Mouse (Mus musculus) MEL (cell line): ENCODE results near the gene Gm17622. TPM values are rescaled to one million over a fixed set of nuclear protein-coding genes. Genes with fewer than 3 reads are reported as not detected.
A peak's percentile ranks its signal among the peaks of the same experiment; 100 is the strongest.

Experiments
- DNase-seq: peaks from one replicate; pipeline ENCODE4 v3.0.0; 2011; ENCODE audit warnings: low read depth, low spot score
- H3K27ac ChIP-seq: 2 replicates; pipeline ENCODE4 v1.5.1; 2012; ENCODE audit warnings: low read depth, mild to moderate bottlenecking, control low read depth, low read length, moderate library complexity; ENCODE audit not compliant: control insufficient read depth
- H3K27me3 ChIP-seq, 2 experiments: fragments of 150-350 bp in 1 of 2; sonication (generic) in 1 of 2; 2 replicates each; pipeline ENCODE4 v1.6.1; 2012; ENCODE audit warnings: low read length in 2 of 2, mild to moderate bottlenecking in 2 of 2, improper control_type of control experiment in 1 of 2, moderate library complexity in 1 of 2; ENCODE audit not compliant: insufficient read depth in 2 of 2, control insufficient read depth in 1 of 2
- H3K36me3 ChIP-seq, 2 experiments: 2 replicates each; pipeline ENCODE4 v1.6.1; 2012 to 2014; ENCODE audit warnings: low read length in 2 of 2, improper control_type of control experiment in 1 of 2, inconsistent platforms in 1 of 2, mild to moderate bottlenecking in 1 of 2; ENCODE audit not compliant: insufficient read depth in 2 of 2, control insufficient read depth in 1 of 2
- H3K4me1 ChIP-seq, 2 experiments: fragments of 150-350 bp in 1 of 2; sonication (generic) in 1 of 2; 2 replicates each; pipeline ENCODE4 v1.6.1; 2012; ENCODE audit warnings: low read length in 2 of 2, improper control_type of control experiment in 1 of 2, mild to moderate bottlenecking in 1 of 2; ENCODE audit not compliant: insufficient read depth in 2 of 2, control insufficient read depth in 1 of 2
- H3K4me3 ChIP-seq, 2 experiments: fragments of 150-350 bp in 1 of 2; sonication (generic) in 1 of 2; 2 replicates each; pipeline ENCODE4 v1.5.1; 2012; ENCODE audit warnings: low read depth in 2 of 2, low read length in 2 of 2, mild to moderate bottlenecking in 2 of 2, moderate library complexity in 2 of 2, control low read depth in 1 of 2, improper control_type of control experiment in 1 of 2; ENCODE audit not compliant: control insufficient read depth in 1 of 2, insufficient read depth in 1 of 2
- H3K79me2 ChIP-seq: 2 replicates; pipeline ENCODE4 v1.6.1; 2012; ENCODE audit warnings: mild to moderate bottlenecking, low read length, moderate library complexity; ENCODE audit not compliant: control insufficient read depth, poor library complexity, insufficient read depth
- H3K9ac ChIP-seq: 2 replicates; pipeline ENCODE4 v1.6.1; 2012; ENCODE audit warnings: low read depth, mild to moderate bottlenecking, control low read depth, low read length, moderate library complexity; ENCODE audit not compliant: control insufficient read depth, poor library complexity, severe bottlenecking
- H3K9me3 ChIP-seq: fragments of 150-350 bp; sonication (generic); replicated peaks from 2 replicates; pipeline ENCODE4 v1.6.1; 2012; ENCODE audit warnings: mild to moderate bottlenecking, low read length, improper control_type of control experiment, moderate library complexity; ENCODE audit not compliant: insufficient read depth
- BHLHE40 ChIP-seq: IDR thresholded peaks from 2 replicates; pipeline ENCODE4 v1.6.1; 2012; ENCODE audit warnings: low read depth, mild to moderate bottlenecking, inconsistent platforms, low read length, improper control_type of control experiment, borderline replicate concordance
- CHD1 ChIP-seq: IDR thresholded peaks from 2 replicates; pipeline ENCODE4 v1.6.1; 2012; ENCODE audit warnings: low read depth, mild to moderate bottlenecking, inconsistent platforms, low read length, improper control_type of control experiment
- CHD2 ChIP-seq: IDR thresholded peaks from 2 replicates; pipeline ENCODE4 v1.6.1; 2011; ENCODE audit warnings: low read length, improper control_type of control experiment
- CTCF ChIP-seq, 3 experiments: IDR thresholded peaks in 2 of 3; conservative IDR thresholded peaks in 1 of 3; 2 replicates each; pipeline ENCODE4 v1.5.1; 2011 to 2012; ENCODE audit warnings: low read length in 3 of 3, low read depth in 2 of 3, mild to moderate bottlenecking in 2 of 3, improper control_type of control experiment in 1 of 3, inconsistent platforms in 1 of 3, mixed read lengths in 1 of 3, moderate library complexity in 1 of 3; ENCODE audit not compliant: control insufficient read depth in 1 of 3, insufficient read depth in 1 of 3, poor library complexity in 1 of 3, severe bottlenecking in 1 of 3
- EP300 ChIP-seq, 2 experiments: IDR thresholded peaks; 2 replicates each; pipeline ENCODE4 v1.6.1; 2011; ENCODE audit warnings: improper control_type of control experiment in 2 of 2, low read length in 2 of 2, low read depth in 1 of 2, mild to moderate bottlenecking in 1 of 2
- ETS1 ChIP-seq: IDR thresholded peaks from 2 replicates; pipeline ENCODE4 v1.6.1; 2012; ENCODE audit warnings: low read depth, mild to moderate bottlenecking, inconsistent platforms, low read length, improper control_type of control experiment, moderate library complexity
- GABPA ChIP-seq: IDR thresholded peaks from 2 replicates; pipeline ENCODE4 v1.6.1; 2012; ENCODE audit warnings: low read depth, mild to moderate bottlenecking, inconsistent platforms, low read length, improper control_type of control experiment, moderate library complexity
- GATA1 ChIP-seq: IDR thresholded peaks from 2 replicates; pipeline ENCODE4 v1.6.1; 2011; ENCODE audit warnings: low read depth, low read length, improper control_type of control experiment
- HCFC1 ChIP-seq: IDR thresholded peaks from 2 replicates; pipeline ENCODE4 v1.6.1; 2012; ENCODE audit warnings: low read depth, mild to moderate bottlenecking, inconsistent platforms, low read length, improper control_type of control experiment, moderate library complexity
- JUND ChIP-seq: IDR thresholded peaks from 2 replicates; pipeline ENCODE4 v1.6.1; 2011; ENCODE audit warnings: low read depth, mild to moderate bottlenecking, improper control_type of control experiment, low read length
- MAFK ChIP-seq: IDR thresholded peaks from 2 replicates; pipeline ENCODE4 v1.6.1; 2011; ENCODE audit warnings: low read depth, mild to moderate bottlenecking, low read length, improper control_type of control experiment, borderline replicate concordance
- MXI1 ChIP-seq: IDR thresholded peaks from 2 replicates; pipeline ENCODE4 v1.6.1; 2011; ENCODE audit warnings: mild to moderate bottlenecking, low read depth, low read length, improper control_type of control experiment
- MYB ChIP-seq: IDR thresholded peaks from 2 replicates; pipeline ENCODE4 v1.6.1; 2011; ENCODE audit warnings: mild to moderate bottlenecking, low read depth, low read length, improper control_type of control experiment
- MYC ChIP-seq: IDR thresholded peaks from 2 replicates; pipeline ENCODE4 v1.6.1; 2011; ENCODE audit warnings: low read depth, mild to moderate bottlenecking, low read length, improper control_type of control experiment, moderate library complexity
- NELFE ChIP-seq: IDR thresholded peaks from 2 replicates; pipeline ENCODE4 v1.6.1; 2011; ENCODE audit warnings: low read depth, low read length, improper control_type of control experiment
- POLR2AphosphoS2 ChIP-seq: IDR thresholded peaks from 2 replicates; pipeline ENCODE4 v1.6.1; 2011; ENCODE audit warnings: low read length, improper control_type of control experiment
- POLR2AphosphoS5 ChIP-seq: IDR thresholded peaks from 2 replicates; pipeline ENCODE4 v1.6.1; 2012; ENCODE audit warnings: low read depth, borderline replicate concordance, mild to moderate bottlenecking, inconsistent platforms, low read length, moderate library complexity, mixed read lengths
- RCOR1 ChIP-seq: IDR thresholded peaks from 2 replicates; pipeline ENCODE4 v1.6.1; 2012; ENCODE audit warnings: low read depth, mild to moderate bottlenecking, inconsistent platforms, low read length, improper control_type of control experiment
- TAL1 ChIP-seq: IDR thresholded peaks from 2 replicates; pipeline ENCODE4 v1.6.1; 2012; ENCODE audit warnings: mild to moderate bottlenecking, inconsistent platforms, low read length, moderate library complexity, mixed read lengths
- TBP ChIP-seq: IDR thresholded peaks from 2 replicates; pipeline ENCODE4 v1.8.0; 2011; ENCODE audit warnings: low read depth, low read length, improper control_type of control experiment
- TCF12 ChIP-seq: IDR thresholded peaks from 2 replicates; pipeline ENCODE4 v1.6.1; 2014; ENCODE audit warnings: low read depth, mild to moderate bottlenecking, inconsistent platforms, low read length, improper control_type of control experiment, moderate library complexity
- UBTF ChIP-seq: IDR thresholded peaks from 2 replicates; pipeline ENCODE4 v1.6.1; 2012; ENCODE audit warnings: low read depth, mild to moderate bottlenecking, inconsistent platforms, low read length, improper control_type of control experiment, moderate library complexity, borderline replicate concordance; ENCODE audit not compliant: insufficient read depth
- USF1 ChIP-seq: IDR thresholded peaks from 2 replicates; pipeline ENCODE4 v1.6.1; 2014; ENCODE audit warnings: low read depth, mild to moderate bottlenecking, inconsistent platforms, low read length, improper control_type of control experiment, moderate library complexity
- ZC3H11A ChIP-seq: IDR thresholded peaks from 2 replicates; pipeline ENCODE4 v1.6.1; 2012; ENCODE audit warnings: low read depth, mild to moderate bottlenecking, inconsistent platforms, low read length, improper control_type of control experiment
- ZNF384 ChIP-seq: IDR thresholded peaks from 2 replicates; pipeline ENCODE4 v1.6.1; 2012; ENCODE audit warnings: low read depth, mild to moderate bottlenecking, inconsistent platforms, low read length, improper control_type of control experiment
- polyA plus RNA-seq, 2 experiments: library from polyadenylated mRNA; stranded (reverse) in 1 of 2; unstranded in 1 of 2; fragments of >175 nt in 1 of 2; fragments of >200 nt in 1 of 2; gene quantifications; 2 replicates each; pipeline versions ENCODE4 v1.2.1 to v1.2.4; 2012; ENCODE audit warnings: low replicate concordance in 2 of 2, low read depth in 1 of 2; ENCODE audit not compliant: insufficient read length in 2 of 2, insufficient read depth in 1 of 2, missing spikeins in 1 of 2
- total RNA-seq: library from RNA; depleted of rRNA; stranded (reverse); fragments of 300-350 nt; gene quantifications from 2 replicates; pipeline ENCODE4 v1.2.3, GENCODE M21; 2012

Gene Gm17622
- total and polyA plus RNA-seq, 3 experiments = not detected

- H3K9ac ChIP-seq = no peak overlapping the region
- H3K27me3 ChIP-seq = no peaks in the 10 kb centered on the region
- H3K4me1 ChIP-seq = peaks cover 11 to 25% of the 10 kb centered on the region in 2 experiments
- TF ChIP-seq BHLHE40 = no peak
- no peak for TF ChIP-seq POLR2AphosphoS2
- TF ChIP-seq ZC3H11A = no peak
- no peak for TF ChIP-seq CHD1
- TF ChIP-seq MAFK = no peak
- no peak for TF ChIP-seq ETS1
- TF ChIP-seq RCOR1 = no peak
- no peak for TF ChIP-seq MYC
- TF ChIP-seq, all 39 proteins: peak for 0
- H3K36me3 ChIP-seq = peaks cover 0 to 18% of the 10 kb centered on the region in 2 experiments; a peak in 2 of 4 replicates
- 0 out of 2 replicates have a peak, but pooled peaks cover 2% of the 10 kb centered on the region for H3K79me2 ChIP-seq
- DNase-seq = no peak
- H3K27ac ChIP-seq = no peak overlapping the region
- H3K9me3 ChIP-seq = no peaks in the 10 kb centered on the region
- H3K4me3 ChIP-seq = no peak overlapping the region
Measured at GRCm38 (mm10) chr13:96527856-96528255, 37.3 kb downstream of the Gm17622 start.

- H3K79me2 ChIP-seq = 0 out of 2 replicates have a peak, but pooled peaks cover 2% of the 10 kb centered on the region
- H3K4me3 ChIP-seq = no peak overlapping the region
- H3K9ac ChIP-seq = no peak overlapping the region
- DNase-seq = no peak
- peaks cover 11 to 25% of the 10 kb centered on the region in 2 experiments for H3K4me1 ChIP-seq
- peaks cover 0 to 18% of the 10 kb centered on the region in 2 experiments; a peak in 2 of 4 replicates for H3K36me3 ChIP-seq
- H3K27me3 ChIP-seq = no peaks in the 10 kb centered on the region
- no peaks in the 10 kb centered on the region for H3K9me3 ChIP-seq
- TF ChIP-seq POLR2AphosphoS2 (no peak), TAL1 (no peak), CHD2 (no peak), HCFC1 (no peak)
- H3K27ac ChIP-seq = no peak overlapping the region
Measured at GRCm38 (mm10) chr13:96528776-96529175, 38.2 kb downstream of the Gm17622 start.

GRCm38 (mm10) chr13:96529542-96529941 is 39.0 kb downstream of the Gm17622 start:
- H3K9me3 ChIP-seq = no peaks in the 10 kb centered on the region
- peaks cover 4% of the 10 kb centered on the region; the same call in 1 of the 2 replicates for H3K79me2 ChIP-seq
- peak; percentile 66 for DNase-seq
- H3K27me3 ChIP-seq = no peaks in the 10 kb centered on the region
- peaks cover 11 to 25% of the 10 kb centered on the region in 2 experiments for H3K4me1 ChIP-seq
- H3K36me3 ChIP-seq = peaks cover 0 to 18% of the 10 kb centered on the region in 2 experiments; a peak in 2 of 4 replicates
- peak overlapping the region; percentile 59; the same call in 1 of the 2 replicates for H3K27ac ChIP-seq
- no peak overlapping the region for H3K9ac ChIP-seq
- H3K4me3 ChIP-seq = no peak overlapping the region
- TF ChIP-seq POLR2AphosphoS2 (no peak), MXI1 (no peak), CHD1 (no peak), TBP (no peak), POLR2AphosphoS5 (no peak), ZNF384 (no peak), NELFE (no peak), CTCF (IDR thresholded peaks at IDR 0.05 in 2 of 3, conservative IDR thresholded peaks at IDR 0.05 in 1 of 3; ENCODE audit: control insufficient read depth in 1 of 3, insufficient read depth in 1 of 3, low read depth in 2 of 3, low read length in 3 of 3, poor library complexity in 1 of 3, severe bottlenecking in 1 of 3) (no peak), EP300 (IDR thresholded peaks at IDR 0.05; ENCODE audit: low read depth in 1 of 2, low read length in 2 of 2) (peak; percentile 70 to 82), GABPA (no peak), UBTF (no peak), JUND (no peak), GATA1 (peak; percentile 84), ETS1 (peak; percentile 46; the same call in 1 of the 2 replicates), TCF12 (0 out of 2 replicates have a peak, but pooled peaks have one; percentile 7), RCOR1 (0 out of 2 replicates have a peak, but pooled peaks have one; percentile 52), MAFK (no peak), TAL1 (no peak), MYB (no peak), USF1 (no peak), HCFC1 (no peak; the same call in 1 of the 2 replicates)
